Mouse (Mus musculus): ENCODE measurements at regions not wholly inside any gene's neighbourhood (a gene's known extent, or its start where the extent isn't known, plus 50 kb on each side); places are given as distances from the start of the nearest gene placed in this dataset.

DNA sequence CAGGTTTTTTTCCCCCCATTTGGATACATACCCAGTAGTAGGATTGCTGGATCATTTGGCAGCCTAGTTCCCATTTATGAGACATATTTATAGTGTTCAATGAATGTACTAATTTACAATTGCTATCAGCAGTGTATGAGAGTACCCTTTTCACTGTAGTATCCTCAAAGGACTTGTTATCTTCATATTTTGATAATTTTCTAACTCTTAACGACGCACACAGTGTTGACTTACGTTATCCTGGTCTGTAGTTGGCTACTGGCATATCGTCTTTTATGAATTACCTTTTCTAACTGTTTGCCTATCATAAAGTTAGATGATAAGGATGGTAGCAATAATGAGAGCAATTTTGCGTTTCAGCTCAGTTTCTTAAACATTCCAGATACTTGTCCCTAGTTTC, 186.8 kb downstream of the Foxo1 start:
- Histone ChIP-seq H3K27ac (no peak overlapping the region), H3K4me3 (replicated peaks) (no peak overlapping the region), H3K4me1 (0 out of 2 replicates have a peak, but pooled peaks cover 6% of the 10 kb centered on the region), H3K27me3 (no peaks in the 10 kb centered on the region), H3K9ac (no peak overlapping the region), H3K4me2 (no peak overlapping the region), H3K36me3 (no peaks in the 10 kb centered on the region), H3K9me3 (replicated peaks) (no peaks in the 10 kb centered on the region)
- no peak for ATAC-seq (replicated peaks; ENCODE audit: low FRiP score)
- WGBS = 93% methylated on average over 5 of the region's 5 CpGs

DNA sequence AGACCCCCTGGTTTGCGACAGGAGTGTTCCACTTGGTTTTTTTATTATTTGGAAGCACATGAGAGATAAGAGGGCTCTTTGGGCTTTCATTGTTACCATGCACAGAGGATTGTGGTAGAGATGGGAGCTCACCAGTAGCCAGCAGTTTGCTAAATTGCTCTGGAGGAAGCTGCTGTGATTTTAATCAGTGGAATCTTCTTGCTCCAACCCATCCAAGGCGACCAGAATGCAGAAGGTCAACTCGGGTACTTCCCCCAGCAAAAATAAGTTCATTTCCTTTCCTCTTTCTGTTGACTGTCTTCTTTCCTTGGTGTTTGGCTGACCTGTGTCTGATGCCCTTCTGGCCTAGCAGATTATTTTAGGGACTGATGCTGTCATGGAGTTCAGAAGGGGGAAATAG, 184.9 kb downstream of the Foxo1 start:
- Histone ChIP-seq H3K9me3 (replicated peaks) (no peaks in the 10 kb centered on the region), H3K4me1 (0 out of 2 replicates have a peak, but pooled peaks cover 3% of the 10 kb centered on the region), H3K9ac (no peak overlapping the region), H3K4me3 (replicated peaks) (no peak overlapping the region), H3K27ac (no peak overlapping the region), H3K4me2 (no peak overlapping the region), H3K36me3 (no peaks in the 10 kb centered on the region), H3K27me3 (no peaks in the 10 kb centered on the region)
- WGBS = 66% methylated on average over 3 of the region's 3 CpGs
- ATAC-seq (replicated peaks; ENCODE audit: low FRiP score) = no peak

DNA sequence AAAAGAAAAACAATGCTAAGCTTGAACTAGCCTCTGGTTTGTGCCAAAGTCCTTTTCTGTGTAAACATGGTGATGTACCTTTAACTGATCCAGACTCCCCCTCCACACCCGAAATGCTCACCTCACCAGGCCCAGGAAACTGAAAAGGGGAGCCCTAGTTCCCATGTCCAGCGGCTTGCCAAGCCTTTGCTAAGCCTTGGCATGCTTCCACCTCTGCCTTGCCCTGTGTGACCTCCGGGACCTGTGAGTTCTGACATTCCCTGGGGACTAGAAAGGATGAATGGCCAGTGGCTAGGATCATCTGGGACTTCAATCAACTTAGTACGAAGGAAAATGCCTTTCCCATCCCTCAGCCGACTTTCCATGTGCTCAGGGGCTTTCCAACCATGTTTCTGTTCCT, 184.2 kb downstream of the Foxo1 start:
- Histone ChIP-seq H3K36me3 (no peaks in the 10 kb centered on the region), H3K4me2 (no peak overlapping the region), H3K4me3 (replicated peaks) (no peak overlapping the region), H3K27ac (no peak overlapping the region), H3K9ac (no peak overlapping the region), H3K27me3 (no peaks in the 10 kb centered on the region), H3K4me1 (0 out of 2 replicates have a peak, but pooled peaks cover 3% of the 10 kb centered on the region), H3K9me3 (replicated peaks) (no peaks in the 10 kb centered on the region)
- ATAC-seq (replicated peaks; ENCODE audit: low FRiP score) = no peak
- 56% methylated on average over 5 of the region's 5 CpGs for WGBS

DNA sequence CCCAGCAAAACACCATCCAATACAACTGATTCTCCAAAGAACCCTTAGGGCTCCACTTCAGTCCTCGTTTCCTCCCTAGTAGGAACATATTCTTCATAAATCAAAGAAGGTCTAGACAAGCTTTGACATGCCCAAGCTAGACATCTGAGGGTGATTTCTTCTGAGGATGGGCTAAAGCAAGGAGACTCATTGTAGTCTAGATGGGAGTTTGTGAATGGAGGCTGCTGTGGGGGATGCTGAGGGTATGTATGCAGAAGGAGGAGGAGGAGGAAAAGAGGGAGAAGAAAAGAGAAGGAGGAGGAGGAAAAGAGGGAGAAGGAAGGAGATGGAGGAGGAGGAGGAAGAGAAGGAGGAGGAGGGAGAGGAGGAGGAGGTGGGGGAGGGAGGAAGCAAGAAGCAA, 178.9 kb downstream of the Foxo1 start:
- no peak overlapping the region for H3K27ac ChIP-seq
- H3K9me3 ChIP-seq (replicated peaks) = no peaks in the 10 kb centered on the region
- H3K4me1 ChIP-seq = peaks cover 11% of the 10 kb centered on the region
- H3K9ac ChIP-seq = no peak overlapping the region
- no peak overlapping the region for H3K4me2 ChIP-seq
- H3K36me3 ChIP-seq = no peaks in the 10 kb centered on the region
- no peak overlapping the region for H3K4me3 ChIP-seq (replicated peaks)
- no peak for ATAC-seq (replicated peaks; ENCODE audit: low FRiP score)
- WGBS = 51% methylated on average over 1 of the region's 1 CpGs
- H3K27me3 ChIP-seq = no peaks in the 10 kb centered on the region

DNA sequence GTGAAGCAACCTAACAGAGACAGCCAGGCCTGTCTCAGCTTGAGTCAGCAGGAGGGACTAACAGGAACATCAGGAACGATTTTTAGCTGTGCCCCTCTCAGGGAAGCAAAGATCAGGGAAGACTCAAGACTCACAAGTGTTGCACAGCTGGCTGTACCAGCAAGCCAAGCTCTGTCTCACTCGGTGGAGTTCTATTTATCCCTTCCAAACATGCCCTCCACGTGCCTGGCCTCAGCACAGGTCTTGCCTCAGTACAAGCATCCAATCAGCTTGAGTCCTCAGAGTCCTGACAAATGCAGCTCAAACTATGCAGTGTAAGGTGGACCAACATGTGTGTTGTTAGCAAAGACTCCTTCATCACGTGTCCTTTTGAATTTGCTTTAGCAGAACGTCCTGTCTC, 178.4 kb downstream of the Foxo1 start:
- 74% methylated on average over 5 of the region's 5 CpGs for WGBS
- Histone ChIP-seq H3K9ac (no peak overlapping the region), H3K27me3 (no peaks in the 10 kb centered on the region), H3K27ac (no peak overlapping the region), H3K36me3 (no peaks in the 10 kb centered on the region), H3K9me3 (replicated peaks) (no peaks in the 10 kb centered on the region), H3K4me2 (no peak overlapping the region), H3K4me1 (peaks cover 11% of the 10 kb centered on the region), H3K4me3 (replicated peaks) (no peak overlapping the region)
- ATAC-seq (replicated peaks; ENCODE audit: low FRiP score) = no peak

DNA sequence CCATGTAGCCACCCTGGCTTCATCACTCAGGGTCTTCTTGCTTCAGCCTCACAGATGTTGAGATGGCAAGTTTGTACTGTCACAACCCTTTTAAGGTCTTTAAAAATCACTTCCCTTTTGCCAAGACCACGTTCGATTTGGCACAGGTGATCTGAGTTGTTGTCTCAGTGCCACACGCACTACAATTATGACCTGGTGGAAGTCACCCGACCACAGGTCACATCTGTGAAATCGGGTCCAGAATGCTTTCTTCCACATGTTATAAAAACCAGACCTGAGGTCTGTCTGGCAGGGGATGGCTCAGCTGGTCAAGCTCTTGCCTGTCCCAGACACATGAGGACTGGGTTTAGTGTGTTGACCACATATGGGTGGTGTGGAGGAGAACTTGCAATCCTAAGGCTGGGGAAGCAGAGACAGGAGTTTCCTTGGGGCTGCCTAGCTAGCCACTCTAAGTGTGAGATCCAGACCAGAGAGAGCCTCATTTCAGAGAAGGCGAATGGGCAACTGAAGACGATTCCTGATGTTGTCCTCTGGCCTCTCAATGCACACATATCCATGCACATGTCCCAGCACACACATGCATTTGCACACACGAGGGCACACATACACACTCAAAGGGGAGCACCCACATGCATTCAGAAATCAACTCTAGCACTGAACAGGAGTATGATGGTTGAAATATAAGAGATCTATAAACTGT, 176.4 kb downstream of the Foxo1 start:
- Histone ChIP-seq H3K27ac (peak overlapping the region; percentile 79), H3K4me3 (replicated peaks) (no peak overlapping the region), H3K27me3 (no peaks in the 10 kb centered on the region), H3K9me3 (replicated peaks) (no peaks in the 10 kb centered on the region), H3K4me1 (peaks cover 11% of the 10 kb centered on the region), H3K36me3 (no peaks in the 10 kb centered on the region), H3K9ac (no peak overlapping the region), H3K4me2 (no peak overlapping the region)
- ATAC-seq (replicated peaks; ENCODE audit: low FRiP score) = no peak
- 87% methylated on average over 8 of the region's 8 CpGs for WGBS

DNA sequence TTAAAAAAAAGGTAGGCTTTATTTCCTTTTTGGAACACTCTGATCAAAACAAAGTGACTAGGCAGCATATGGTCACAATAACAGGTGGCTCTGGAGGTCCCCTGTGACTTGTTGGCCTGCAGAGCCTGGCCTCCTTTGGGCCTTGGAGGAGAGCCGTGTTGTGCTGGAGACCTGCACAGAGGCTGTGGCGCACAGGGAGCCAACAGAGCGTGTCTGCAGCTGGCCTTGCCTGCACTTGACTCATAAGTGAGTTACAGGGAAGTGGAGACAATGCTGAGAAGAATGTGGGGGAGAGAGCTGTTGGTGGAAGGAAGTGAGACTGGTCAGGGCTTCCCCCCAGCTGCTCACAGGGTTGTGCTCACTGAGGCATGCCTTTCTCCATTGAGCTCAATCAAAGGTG, 175.7 kb downstream of the Foxo1 start:
- peak; percentile 96 for ATAC-seq (replicated peaks; ENCODE audit: low FRiP score)

DNA sequence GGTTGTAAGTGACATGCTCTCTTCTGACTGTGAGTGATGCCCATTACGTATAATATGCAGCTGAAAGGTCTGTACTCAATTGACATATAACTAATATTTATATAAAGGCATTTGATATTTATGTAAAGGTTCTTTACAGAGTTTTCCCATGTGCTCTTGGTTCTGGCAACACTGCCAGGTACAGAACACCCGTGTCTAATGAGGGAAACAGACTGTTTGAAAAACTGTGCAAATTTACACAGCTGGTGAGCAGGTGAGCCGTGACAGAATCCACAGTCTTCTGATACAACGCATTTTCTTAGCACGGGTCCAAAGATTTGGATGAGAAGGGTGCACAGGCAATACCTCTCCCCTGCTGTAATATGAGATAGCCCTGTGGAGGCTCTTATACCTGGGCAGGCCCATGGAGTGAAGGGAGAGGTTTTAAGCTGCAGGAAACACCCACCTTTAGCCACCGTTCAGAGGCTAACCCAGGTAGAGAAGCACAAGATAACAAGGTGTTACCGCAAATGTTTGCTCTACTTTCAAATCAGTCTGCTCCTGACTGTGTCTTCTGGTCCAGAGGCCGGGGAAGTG, 161.0 kb downstream of the Foxo1 start:
- H3K36me3 ChIP-seq = no peaks in the 10 kb centered on the region
- no peak for ATAC-seq (replicated peaks; ENCODE audit: low FRiP score)
- H3K27me3 ChIP-seq = no peaks in the 10 kb centered on the region
- no peaks in the 10 kb centered on the region for H3K4me1 ChIP-seq
- H3K4me2 ChIP-seq = no peak overlapping the region
- WGBS = 77% methylated on average over 8 of the region's 8 CpGs
- no peak overlapping the region for H3K9ac ChIP-seq
- no peak overlapping the region for H3K27ac ChIP-seq
- no peak overlapping the region for H3K4me3 ChIP-seq (replicated peaks)
- no peaks in the 10 kb centered on the region for H3K9me3 ChIP-seq (replicated peaks)

More for the DNA sequence above, 175.7 kb downstream of the Foxo1 start:
- peaks cover 11% of the 10 kb centered on the region for H3K4me1 ChIP-seq
- H3K36me3 ChIP-seq = no peaks in the 10 kb centered on the region
- H3K9ac ChIP-seq = no peak overlapping the region
- no peaks in the 10 kb centered on the region for H3K9me3 ChIP-seq (replicated peaks)
- H3K4me2 ChIP-seq = no peak overlapping the region
- H3K27ac ChIP-seq = peak overlapping the region; percentile 79
- WGBS = 11% methylated on average over 3 of the region's 3 CpGs
- no peak overlapping the region for H3K4me3 ChIP-seq (replicated peaks)
- no peaks in the 10 kb centered on the region for H3K27me3 ChIP-seq

DNA sequence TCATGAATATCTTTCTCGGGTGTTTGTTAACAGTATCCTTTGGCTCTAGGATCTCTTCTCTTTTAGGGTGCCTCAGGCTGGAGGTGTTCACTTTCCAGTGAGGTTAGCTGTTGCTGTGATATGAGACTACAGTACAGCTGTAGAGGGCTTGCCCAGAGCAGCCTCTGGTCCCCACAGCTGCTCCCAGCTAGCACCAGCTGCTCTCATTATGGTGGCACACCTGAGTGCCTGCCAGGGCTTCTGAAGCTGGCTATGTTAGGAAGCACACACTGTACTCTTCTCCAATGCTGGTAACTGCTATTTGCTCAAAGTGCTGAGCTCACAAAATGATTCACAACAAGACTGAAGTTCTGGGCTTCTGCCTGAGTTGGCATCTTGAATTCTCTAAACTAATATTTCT, 154.7 kb downstream of the Foxo1 start:
- Histone ChIP-seq H3K9ac (no peak overlapping the region), H3K27me3 (no peaks in the 10 kb centered on the region), H3K4me1 (no peaks in the 10 kb centered on the region), H3K4me2 (no peak overlapping the region), H3K4me3 (replicated peaks) (no peak overlapping the region), H3K27ac (no peak overlapping the region), H3K36me3 (no peaks in the 10 kb centered on the region), H3K9me3 (replicated peaks) (no peaks in the 10 kb centered on the region; the same call in 1 of the 2 replicates)
- WGBS = 84% methylated on average over 1 of the region's 1 CpGs
- no peak for ATAC-seq (replicated peaks; ENCODE audit: low FRiP score)

DNA sequence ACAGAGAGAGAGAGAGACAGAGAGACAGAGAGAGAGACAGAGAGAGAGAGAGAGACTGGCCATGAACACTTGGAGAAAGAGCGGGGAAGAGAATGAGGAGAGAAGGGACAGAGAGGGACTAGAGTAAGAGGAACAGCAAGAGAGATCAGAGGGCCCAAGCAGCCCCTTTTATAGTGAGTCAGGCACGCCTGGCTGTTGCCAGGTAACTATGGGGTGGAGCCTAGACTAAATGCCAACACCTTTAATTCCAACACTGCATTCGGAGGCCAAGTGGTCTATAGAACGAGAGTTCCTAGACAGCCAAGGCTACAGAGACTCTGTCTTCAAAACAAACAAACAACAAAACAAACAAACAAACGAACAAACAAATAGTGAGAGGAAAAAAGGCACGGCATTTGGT, 148.1 kb downstream of the Foxo1 start:
- Histone ChIP-seq H3K4me1 (peaks cover 32% of the 10 kb centered on the region), H3K36me3 (no peaks in the 10 kb centered on the region), H3K4me3 (replicated peaks) (no peak overlapping the region), H3K27ac (no peak overlapping the region), H3K9ac (no peak overlapping the region), H3K27me3 (no peaks in the 10 kb centered on the region), H3K9me3 (replicated peaks) (no peaks in the 10 kb centered on the region), H3K4me2 (no peak overlapping the region)
- ATAC-seq (replicated peaks; ENCODE audit: low FRiP score) = no peak
- WGBS = 51% methylated on average over 6 of the region's 6 CpGs

DNA sequence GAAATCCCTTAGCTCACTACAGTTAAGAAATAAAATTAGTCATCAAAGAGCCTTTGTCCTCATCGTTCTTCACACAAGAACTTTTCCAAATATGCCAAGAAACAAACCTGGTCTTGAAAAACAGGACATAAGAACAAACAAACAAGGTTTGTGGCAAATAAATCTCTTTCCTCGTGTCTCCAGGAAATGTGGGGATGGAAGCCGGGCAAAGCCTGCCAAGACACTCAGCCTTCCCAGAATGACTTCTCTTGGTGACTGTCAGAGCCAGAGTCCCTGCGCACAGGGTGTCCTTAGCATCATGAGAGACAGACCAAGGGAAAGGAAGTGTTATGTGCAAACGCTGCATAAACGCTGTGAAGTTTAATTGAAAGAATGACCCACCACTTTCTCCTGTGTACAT, 147.2 kb downstream of the Foxo1 start:
- Histone ChIP-seq H3K4me2 (peak overlapping the region; percentile 16; the same call in 1 of the 2 replicates), H3K9me3 (replicated peaks) (no peaks in the 10 kb centered on the region), H3K4me1 (peaks cover 32% of the 10 kb centered on the region), H3K27ac (peak overlapping the region; percentile 66; the same call in 1 of the 2 replicates), H3K36me3 (no peaks in the 10 kb centered on the region), H3K9ac (no peak overlapping the region), H3K4me3 (replicated peaks) (no peak overlapping the region), H3K27me3 (no peaks in the 10 kb centered on the region)
- no peak for ATAC-seq (replicated peaks; ENCODE audit: low FRiP score)
- WGBS = 18% methylated on average over 6 of the region's 6 CpGs

DNA sequence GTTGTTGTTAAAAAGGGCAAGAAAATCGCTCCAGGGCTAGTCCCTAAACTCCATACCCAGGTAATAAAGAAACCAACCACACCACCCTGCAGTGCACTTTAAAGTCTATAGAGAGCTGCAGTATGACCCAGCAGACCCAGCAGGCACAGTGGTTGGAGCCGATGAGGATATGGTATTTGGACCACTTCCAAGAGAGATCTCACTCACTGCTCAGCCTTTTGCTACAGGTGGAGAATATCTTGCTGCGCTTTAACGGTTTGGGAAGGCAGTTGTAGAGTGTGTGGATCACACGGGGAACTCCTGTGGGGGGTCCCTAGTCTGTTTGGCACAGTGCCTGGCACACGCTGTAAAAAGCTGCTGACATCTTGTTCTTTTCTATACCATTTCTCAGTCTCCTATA, 145.9 kb downstream of the Foxo1 start:
- no peak overlapping the region for H3K27ac ChIP-seq
- peaks cover 32% of the 10 kb centered on the region for H3K4me1 ChIP-seq
- ATAC-seq (replicated peaks; ENCODE audit: low FRiP score) = no peak
- no peaks in the 10 kb centered on the region for H3K9me3 ChIP-seq (replicated peaks)
- H3K27me3 ChIP-seq = no peaks in the 10 kb centered on the region
- H3K36me3 ChIP-seq = no peaks in the 10 kb centered on the region
- no peak overlapping the region for H3K4me2 ChIP-seq
- no peak overlapping the region for H3K4me3 ChIP-seq (replicated peaks)
- 33% methylated on average over 6 of the region's 6 CpGs for WGBS
- H3K9ac ChIP-seq = no peak overlapping the region
